Mouse (Mus musculus) CD4-positive, CD25-positive, alpha-beta regulatory T cell, adult 2 months (primary cell): ENCODE data around the gene Fezf1.

Experiments used
- DNase-seq: peaks from one replicate; pipeline ENCODE4 v3.0.0-alpha.2; 2012; ENCODE audit warnings: low read depth, low spot score

Fezf1 gene

DNA sequence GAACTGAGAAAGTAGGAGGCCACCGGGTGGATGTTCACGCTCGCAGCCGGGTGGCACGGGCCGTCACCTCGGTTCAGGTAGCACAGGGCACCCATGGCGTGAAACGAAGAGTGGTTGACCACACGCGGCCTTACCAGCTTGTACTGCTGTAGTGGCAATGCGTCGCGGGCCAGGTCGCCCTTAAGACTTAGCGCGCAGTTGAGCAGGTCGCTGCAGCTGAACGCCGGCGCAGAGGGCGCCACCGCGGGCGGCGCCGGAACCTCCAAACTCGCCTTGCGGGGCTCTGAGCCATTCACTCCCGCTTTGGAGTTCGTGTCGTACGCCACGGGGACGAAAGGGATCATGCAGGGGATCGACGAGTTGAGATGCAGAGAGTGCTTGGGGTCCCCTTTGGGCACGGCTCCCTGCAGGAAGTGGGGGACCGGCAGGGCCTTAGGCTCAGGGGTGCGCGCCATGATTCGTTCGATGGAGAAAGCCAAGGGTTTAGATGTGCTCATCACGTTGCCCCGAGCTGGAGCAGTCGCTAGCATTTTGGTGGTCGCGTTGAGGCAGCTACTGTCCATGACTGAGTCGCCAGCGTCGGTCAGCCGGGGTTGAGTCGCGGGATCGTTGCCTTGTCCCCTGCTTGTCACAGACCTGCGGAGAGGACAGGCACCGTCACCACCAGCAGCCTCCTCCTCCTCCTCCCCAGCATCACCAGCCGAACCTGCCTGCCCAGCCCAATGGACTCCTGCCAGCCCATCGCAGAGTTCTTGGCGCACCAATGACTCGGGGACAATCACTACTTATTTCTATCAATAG lies 450 bp downstream of the Fezf1 start:
- DNase-seq, result no peak

DNA sequence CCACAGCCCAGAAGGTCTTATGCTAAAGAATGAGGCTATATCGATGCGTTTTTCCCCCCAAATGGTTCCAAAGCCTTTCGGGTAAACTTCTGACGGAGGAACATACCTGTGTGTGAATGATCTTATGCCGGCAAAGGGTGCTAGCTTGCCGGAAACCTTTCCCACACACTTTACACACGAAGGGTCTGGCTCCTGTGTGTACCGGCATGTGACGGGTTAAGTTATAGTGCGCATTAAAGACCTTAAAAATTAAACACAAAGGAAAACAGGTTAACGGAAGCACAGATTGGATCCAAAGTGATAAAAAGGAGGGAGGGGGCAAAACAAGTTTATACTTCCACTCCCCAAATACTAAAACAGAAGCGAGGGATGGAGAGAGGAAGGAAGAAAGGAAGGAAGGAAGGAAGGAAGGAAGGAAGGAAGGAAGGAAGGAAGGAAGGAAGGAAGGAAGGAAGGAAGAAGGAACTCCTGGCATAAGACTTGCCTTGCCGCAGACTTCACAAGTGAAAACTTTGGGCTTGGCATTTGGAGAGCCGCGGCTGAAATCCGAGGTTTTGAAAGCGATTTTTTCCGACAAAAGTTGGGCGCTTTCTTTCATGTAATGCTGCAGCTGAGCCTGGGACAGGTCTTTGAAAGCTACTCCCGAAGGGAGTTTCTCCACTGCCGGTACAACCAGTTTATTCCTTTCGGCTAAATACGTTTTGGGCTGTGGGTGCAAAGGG lies 1.2 kb downstream of the Fezf1 start:
- DNase-seq, result no peak

DNA sequence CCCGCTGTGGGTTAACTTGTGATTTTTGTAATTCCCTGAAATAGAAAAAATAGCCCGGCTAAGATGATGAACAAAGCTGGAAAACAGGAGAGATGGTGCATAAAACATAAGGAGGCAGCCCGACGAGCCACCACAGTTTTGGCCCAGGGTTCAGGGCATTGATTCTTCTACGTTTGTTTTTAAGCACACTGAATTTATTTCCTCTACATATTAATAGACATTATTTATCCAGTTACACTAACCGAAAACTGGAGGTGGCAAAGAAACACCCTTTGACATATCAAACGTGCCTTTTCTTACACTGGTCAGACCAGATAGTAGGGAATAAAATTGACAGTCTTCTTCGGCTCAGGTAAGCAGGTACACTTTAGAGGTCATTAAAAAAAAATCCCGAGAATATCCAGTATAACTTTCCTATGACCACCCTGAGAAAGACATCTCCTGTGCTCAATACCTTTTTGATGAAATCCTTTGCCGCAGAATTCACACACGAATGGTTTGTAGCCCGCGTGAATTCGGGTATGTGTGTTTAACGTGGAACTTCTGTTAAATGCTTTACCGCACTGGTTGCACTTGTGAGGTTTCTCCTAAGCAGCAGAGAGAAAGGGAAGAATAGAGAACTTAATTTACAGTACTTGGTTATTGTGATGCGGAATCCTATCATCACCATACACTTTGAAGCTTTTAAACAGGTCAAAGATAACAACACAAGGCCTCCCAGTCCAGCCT lies 1.9 kb downstream of the Fezf1 start:
- DNase-seq, result no peak

DNA sequence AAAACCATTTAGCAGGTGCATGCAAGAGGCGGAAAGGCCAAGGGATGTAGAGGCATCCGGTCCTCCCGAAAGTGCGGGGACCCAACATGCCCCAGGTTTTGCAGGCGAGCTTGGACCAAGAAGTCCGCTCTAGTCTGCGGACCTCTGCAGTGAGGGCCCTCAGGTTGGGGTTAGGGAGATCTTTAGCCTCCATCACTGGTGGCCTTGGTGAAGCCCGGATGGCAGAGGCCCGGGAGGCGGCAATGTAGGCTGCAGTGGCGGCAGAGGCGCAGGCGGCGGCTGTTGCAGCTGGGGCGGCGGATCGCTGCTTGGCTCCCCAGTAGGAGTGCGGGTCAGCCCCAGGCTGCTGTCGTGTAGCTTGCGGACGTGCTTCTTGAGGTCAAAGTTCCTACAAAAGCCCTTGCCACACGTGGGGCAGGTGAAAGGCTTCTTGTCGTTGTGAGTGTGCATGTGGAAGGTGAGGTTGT lies 2.6 kb downstream of the Fezf1 start:
- no peak for DNase-seq

DNA sequence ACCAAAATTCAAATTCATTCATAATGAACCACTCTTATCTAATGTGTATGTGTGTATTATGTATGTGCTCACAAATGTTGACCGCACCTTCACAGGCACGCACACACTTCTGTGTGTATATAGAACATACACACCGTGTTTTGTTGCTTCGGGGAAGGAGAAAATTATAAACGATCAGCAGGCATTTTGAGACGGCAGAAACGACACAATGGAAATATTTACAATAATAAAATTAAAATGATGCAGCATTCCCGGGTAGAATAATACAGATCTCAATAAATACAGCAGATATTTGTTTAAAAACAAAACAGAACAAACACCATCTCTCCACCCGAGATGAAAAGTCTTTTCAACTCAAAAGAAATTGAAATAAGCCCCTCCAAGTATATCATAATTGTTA lies 3.0 kb downstream of the Fezf1 start:
- DNase-seq, result no peak

DNA sequence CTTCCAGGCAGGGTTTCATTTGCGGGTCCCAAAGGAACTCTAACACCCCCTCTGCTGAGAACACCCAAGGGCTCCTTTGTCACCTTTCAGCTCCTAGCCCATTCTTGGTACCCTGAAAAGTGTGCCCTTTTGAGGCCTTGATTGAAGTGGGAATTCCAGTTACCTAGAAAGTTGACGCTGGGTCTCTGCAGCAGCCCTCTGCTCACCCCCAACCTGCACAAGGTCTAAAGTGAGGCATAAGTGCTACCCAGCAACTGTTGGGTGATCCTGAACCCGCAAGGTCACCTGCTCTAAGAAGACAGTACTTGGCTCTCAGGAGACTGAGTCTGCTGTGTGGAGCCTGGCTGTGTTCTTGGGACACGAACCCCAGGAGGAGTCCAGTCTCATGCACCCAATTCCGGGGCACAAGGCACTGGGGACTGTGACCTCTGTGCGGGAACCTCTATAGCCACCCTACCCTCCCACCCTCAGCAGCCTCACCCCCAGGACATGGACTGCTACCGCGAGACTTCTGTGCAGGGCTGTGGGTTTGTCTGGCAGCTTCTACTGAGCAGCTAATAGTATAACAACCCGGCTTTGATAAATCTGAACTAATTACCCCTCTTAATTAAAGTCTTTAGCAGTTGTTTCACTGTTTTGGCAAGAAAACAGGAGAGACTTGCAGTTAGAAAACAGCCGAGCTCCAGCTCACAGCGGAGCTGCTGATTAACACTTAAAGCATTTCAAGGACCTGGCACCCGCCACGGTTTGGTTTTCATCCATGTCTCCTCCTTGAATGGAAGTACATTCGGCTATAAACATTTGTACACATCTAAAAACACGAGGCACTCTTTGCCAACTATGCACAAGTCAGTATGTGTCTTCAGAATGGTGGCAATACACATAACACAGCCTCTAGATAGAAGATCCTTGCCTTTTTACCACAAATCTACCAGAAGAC lies 4.1 kb downstream of the Fezf1 start:
- no peak for DNase-seq

DNA sequence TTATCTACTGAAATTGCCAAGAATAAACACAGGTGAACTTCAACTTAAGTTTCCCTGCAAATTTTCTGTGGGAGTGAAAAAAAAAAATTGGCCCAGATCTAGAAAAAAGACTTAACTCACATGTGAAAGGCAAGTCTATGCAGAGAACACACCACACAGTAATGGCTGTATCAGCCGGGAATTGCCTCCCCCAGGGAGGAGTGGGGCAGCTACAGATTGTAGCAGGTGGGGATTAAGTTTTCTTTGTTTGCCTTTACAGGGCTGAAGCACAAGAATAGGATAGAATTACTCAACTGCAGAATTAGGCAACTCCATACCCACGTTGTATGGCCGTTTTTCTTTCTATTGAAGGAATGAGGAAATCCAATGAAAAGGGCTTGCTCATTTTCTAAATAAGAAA lies 36.7 kb downstream of the Fezf1 start:
- DNase-seq, result no peak

DNA sequence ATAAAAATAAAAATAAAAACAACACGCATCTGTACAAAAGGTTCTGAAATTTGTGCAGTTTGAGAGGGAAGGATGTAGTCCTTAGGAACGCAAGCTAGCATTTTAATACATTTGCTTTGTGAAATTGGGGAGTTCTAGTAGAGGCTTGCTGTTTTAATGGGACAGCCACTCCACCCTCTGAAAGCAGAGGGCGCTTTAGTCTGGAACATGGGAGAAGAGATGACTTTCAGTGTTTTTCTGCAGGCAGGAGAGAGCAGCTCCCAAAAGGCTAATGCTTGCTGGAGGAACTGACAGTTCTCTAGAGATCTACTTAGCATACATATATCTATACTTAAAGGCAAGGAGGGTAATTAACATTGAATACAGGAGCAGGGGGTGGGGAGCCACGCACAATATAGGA lies 40.4 kb downstream of the Fezf1 start:
- DNase-seq, result no peak

DNA sequence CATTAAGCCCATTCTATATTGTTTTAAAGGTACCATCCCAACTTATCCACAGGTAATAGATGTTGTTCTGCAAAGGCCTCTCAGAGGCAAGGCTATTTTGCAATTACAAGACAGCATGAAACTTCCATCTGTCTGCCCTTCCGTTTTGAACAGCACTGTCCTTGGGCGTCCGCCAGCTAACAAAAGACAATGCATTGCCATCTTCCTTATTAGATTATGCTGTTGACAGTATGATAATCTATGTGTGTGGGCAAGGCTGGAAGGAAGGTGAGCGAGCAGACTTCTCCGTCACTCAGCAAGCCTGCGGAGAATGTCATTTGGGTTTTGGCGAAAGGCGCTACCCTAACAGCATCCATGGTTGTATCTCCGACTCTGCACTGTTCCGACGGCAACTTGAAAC lies 45.5 kb downstream of the Fezf1 start:
- no peak for DNase-seq
